Mouse (Mus musculus) adrenal gland, adult 2 months (tissue): ENCODE measurements around the gene Vamp1. TPM values are rescaled to one million over a fixed set of nuclear protein-coding genes. Genes with fewer than 3 reads are reported as not detected.
"Not testable (repeated sequence)": the region's sequence is repeated elsewhere in the genome, so short reads cannot be mapped to it uniquely, and the experiment has no call there.

Experiments used
- DNase-seq: peaks from one replicate; pipeline ENCODE4 v3.0.0; 2021
- polyA plus RNA-seq: library from polyadenylated mRNA; depleted of rRNA; stranded (reverse); fragments of >200 nt; gene quantifications from 2 replicates; pipeline ENCODE4 v1.2.3, GENCODE M21; 2012
- total RNA-seq, 2 experiments: library from RNA; stranded (reverse); gene quantifications; 2 replicates each; pipeline ENCODE4 v1.2.3; 2021

The Vamp1 gene
- total and polyA plus RNA-seq, 3 experiments: 35.7 to 46.2 (median 39.7) TPM

GRCm38 (mm10) chr6:125241566-125241965, 26.2 kb downstream of the Vamp1 start:
- no peak for DNase-seq

- DNase-seq: no peak
Measured at GRCm38 (mm10) chr6:125244551-125244950, 29.2 kb downstream of the Vamp1 start.

GRCm38 (mm10) chr6:125252285-125252684, 36.9 kb downstream of the Vamp1 start:
- DNase-seq: no peak

- DNase-seq: no peak
Measured at GRCm38 (mm10) chr6:125252711-125253110, 37.4 kb downstream of the Vamp1 start.

- DNase-seq: no peak
Measured at GRCm38 (mm10) chr6:125253863-125254715, 38.7 kb downstream of the Vamp1 start.

- DNase-seq: no peak
Measured at GRCm38 (mm10) chr6:125255516-125256044, 40.2 kb downstream of the Vamp1 start.

GRCm38 (mm10) chr6:125256222-125256966, 41.0 kb downstream of the Vamp1 start:
- peak; percentile 71 for DNase-seq

GRCm38 (mm10) chr6:125260006-125260555, 44.7 kb downstream of the Vamp1 start:
- DNase-seq: no peak

GRCm38 (mm10) chr6:125264219-125264618, 48.9 kb downstream of the Vamp1 start:
- DNase-seq: no peak

- DNase-seq: no peak
Measured at GRCm38 (mm10) chr6:125265239-125265638, 49.9 kb downstream of the Vamp1 start.

- no peak for DNase-seq
Measured at GRCm38 (mm10) chr6:125266091-125266490, 50.7 kb downstream of the Vamp1 start.

- DNase-seq: not testable (repeated sequence)
Measured at GRCm38 (mm10) chr6:125266600-125266999, 51.2 kb downstream of the Vamp1 start.

GRCm38 (mm10) chr6:125267469-125267868, 52.1 kb downstream of the Vamp1 start:
- DNase-seq: no peak

- no peak for DNase-seq
Measured at GRCm38 (mm10) chr6:125268799-125269198, 53.4 kb downstream of the Vamp1 start.

GRCm38 (mm10) chr6:125271455-125272227, 56.3 kb downstream of the Vamp1 start:
- DNase-seq: peak; percentile 93

- no peak for DNase-seq
Measured at GRCm38 (mm10) chr6:125272228-125272785, 57.0 kb downstream of the Vamp1 start.

GRCm38 (mm10) chr6:125274841-125275563, 59.7 kb downstream of the Vamp1 start:
- DNase-seq: peak; percentile 43

GRCm38 (mm10) chr6:125279729-125280128, 64.4 kb downstream of the Vamp1 start:
- DNase-seq: no peak

- not testable (repeated sequence) for DNase-seq
Measured at GRCm38 (mm10) chr6:125282721-125283120, 67.4 kb downstream of the Vamp1 start.

- no peak for DNase-seq
Measured at GRCm38 (mm10) chr6:125284250-125284649, 68.9 kb downstream of the Vamp1 start.

- DNase-seq: no peak
Measured at GRCm38 (mm10) chr6:125284751-125285150, 69.4 kb downstream of the Vamp1 start.
